Mouse (Mus musculus): ENCODE results near the gene Drd1. TPM values are rescaled to one million over a fixed set of nuclear protein-coding genes. Genes with fewer than 3 reads are reported as not detected.

Drd1 gene
- polyA plus RNA-seq (2012; rRNA removed), result not detected in 2 replicates

GRCm38 (mm10) chr13:54055448-54055861, at the start of gene Drd1:
Gene Drd1, minus strand, starts transcription at chr13:54055705.

DNA sequence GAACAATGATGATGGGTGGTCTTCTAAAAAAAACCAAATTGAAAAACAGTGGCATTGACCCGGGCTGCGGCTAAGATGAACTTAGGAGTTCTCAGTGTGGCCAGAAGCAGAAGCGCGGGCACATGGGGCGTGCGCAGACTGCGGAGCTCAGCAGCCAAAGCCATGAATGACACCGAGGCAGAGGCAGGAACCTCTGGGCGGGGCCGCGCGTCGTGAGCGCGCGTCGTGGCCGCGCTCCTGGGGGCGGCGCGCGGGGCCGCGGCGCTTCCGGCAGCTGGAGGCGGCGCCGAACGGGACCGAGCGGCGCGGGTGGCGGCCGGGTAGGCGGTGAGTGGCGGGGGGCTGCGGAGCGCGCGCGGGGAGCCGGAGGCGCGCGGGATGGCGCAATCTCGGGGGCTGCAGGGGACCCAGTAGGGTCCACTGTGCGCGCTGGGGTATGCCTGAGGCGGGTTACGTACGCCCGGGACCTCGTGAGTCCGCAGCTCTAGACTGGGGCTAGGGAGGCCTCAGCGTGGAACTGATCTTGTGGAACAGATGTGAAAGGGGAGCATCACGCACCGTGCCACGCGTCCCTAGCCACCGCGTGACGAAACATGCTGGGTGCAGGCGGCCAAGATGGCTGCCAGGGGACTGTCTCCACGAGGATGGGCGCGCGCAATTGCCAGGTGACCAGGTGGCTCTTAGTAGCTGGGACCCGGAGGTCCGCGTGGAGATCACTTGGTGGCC, 16.3 kb upstream of the Drd1 start, which contains the start of gene Sfxn1:
Gene Sfxn1 (plus strand): TSS at position 264 of the 726 bp plus-strand sequence.

Other genes with a start within 250 kb of the Drd1 start
- gene Sfxn1, start 16.2 kb upstream of the Drd1 start, polyA plus RNA-seq (2012; rRNA removed), result 28.5 and 29.7 TPM in 2 replicates
- 0.34 and 0.40 TPM in 2 replicates for gene Hrh2, start 136.4 kb upstream of the Drd1 start, polyA plus RNA-seq (2012; rRNA removed)